Mouse (Mus musculus) intestine, embryonic 14.5 days (tissue): Measurements from ENCODE around the gene Cfl1. TPM values are rescaled to one million over a fixed set of nuclear protein-coding genes. Genes with fewer than 3 reads are reported as not detected.

Experiments
- polyA plus RNA-seq: library from polyadenylated mRNA; unstranded; fragments of >200 nt; fragmentation: Nextera tagmentation; extraction: Ambion mirVana; gene quantifications from 2 replicates; pipeline ENCODE4 v1.2.1, GENCODE M21; 2014

Gene Cfl1
- polyA plus RNA-seq, 1 experiment from 2014 or later: 2,844 TPM

Other genes with a start within 250 kb of the Cfl1 start
- 22.9 and 23.4 TPM in 2 replicates for gene Pacs1, start 217.3 kb upstream of the Cfl1 start, polyA plus RNA-seq
- gene Sf3b2, start 195.0 kb upstream of the Cfl1 start, polyA plus RNA-seq: 321 and 334 TPM in 2 replicates
- gene Gal3st3, start 192.1 kb upstream of the Cfl1 start, polyA plus RNA-seq: 2.9 and 3.3 TPM in 2 replicates
- gene Catsper1, start 154.7 kb upstream of the Cfl1 start, polyA plus RNA-seq: not detected in 2 replicates
- gene Cst6, start 140.9 kb upstream of the Cfl1 start, polyA plus RNA-seq: 1.8 and 2.5 TPM in 2 replicates
- gene Eif1ad, start 123.7 kb upstream of the Cfl1 start, polyA plus RNA-seq: 55.4 and 59.7 TPM in 2 replicates
- 499 and 514 TPM in 2 replicates for gene Banf1, start 123.3 kb upstream of the Cfl1 start, polyA plus RNA-seq
- gene Sart1, start 101.8 kb upstream of the Cfl1 start, polyA plus RNA-seq: 57.1 and 69.1 TPM in 2 replicates
- 2.8 TPM in 1 of 2 replicates, not detected in the other for gene Tsga10ip, start 87.9 kb upstream of the Cfl1 start, polyA plus RNA-seq
- gene Drap1, start 65.5 kb upstream of the Cfl1 start, polyA plus RNA-seq: 170 and 173 TPM in 2 replicates
- 34.2 and 41.2 TPM in 2 replicates for gene AI837181, start 65.3 kb upstream of the Cfl1 start, polyA plus RNA-seq
- gene Fosl1, start 42.9 kb upstream of the Cfl1 start, polyA plus RNA-seq: not detected in 2 replicates
- gene Ccdc85b, start 32.6 kb upstream of the Cfl1 start, polyA plus RNA-seq: 7.1 TPM in 2 replicates
- 111 and 112 TPM in 2 replicates for gene Fibp, start 29.8 kb upstream of the Cfl1 start, polyA plus RNA-seq
- gene Ctsw, start 21.9 kb upstream of the Cfl1 start, polyA plus RNA-seq: 1.6 and 2.0 TPM in 2 replicates
- gene Efemp2, start 16.5 kb upstream of the Cfl1 start, polyA plus RNA-seq: 136 and 151 TPM in 2 replicates
- gene Mus81, start 2.1 kb upstream of the Cfl1 start, polyA plus RNA-seq: 37.0 and 38.3 TPM in 2 replicates
- not detected in 2 replicates for gene 1700020D05Rik, start 13.3 kb downstream of the Cfl1 start, polyA plus RNA-seq
- 9.4 and 10.8 TPM in 2 replicates for gene Snx32, start 20.1 kb downstream of the Cfl1 start, polyA plus RNA-seq
- gene Ovol1, start 70.2 kb downstream of the Cfl1 start, polyA plus RNA-seq: 17.5 and 18.6 TPM in 2 replicates
- 6.1 and 6.5 TPM in 2 replicates for gene Ap5b1, start 77.6 kb downstream of the Cfl1 start, polyA plus RNA-seq
- gene Rnaseh2c, start 111.4 kb downstream of the Cfl1 start, polyA plus RNA-seq: 124 and 131 TPM in 2 replicates
- gene Kat5, start 119.8 kb downstream of the Cfl1 start, polyA plus RNA-seq: 31.8 and 33.3 TPM in 2 replicates
- gene Rela, start 147.0 kb downstream of the Cfl1 start, polyA plus RNA-seq: 46.7 and 51.2 TPM in 2 replicates
- gene Sipa1, start 173.3 kb downstream of the Cfl1 start, polyA plus RNA-seq: 18.0 and 21.7 TPM in 2 replicates
- gene Map3k11, start 198.3 kb downstream of the Cfl1 start, polyA plus RNA-seq: 23.2 and 28.8 TPM in 2 replicates
- gene Pcnx3, start 198.5 kb downstream of the Cfl1 start, polyA plus RNA-seq: 27.6 and 30.8 TPM in 2 replicates
- gene Kcnk7, start 213.9 kb downstream of the Cfl1 start, polyA plus RNA-seq: 0.30 and 0.45 TPM in 2 replicates
- gene Ehbp1l1, start 235.9 kb downstream of the Cfl1 start, polyA plus RNA-seq: 29.6 and 33.6 TPM in 2 replicates
- 85.8 and 95.7 TPM in 2 replicates for gene Fam89b, start 239.2 kb downstream of the Cfl1 start, polyA plus RNA-seq